Mouse (Mus musculus): Measurements from ENCODE around the gene Chp1. TPM values are rescaled to one million over a fixed set of nuclear protein-coding genes. Genes with fewer than 3 reads are reported as not detected.
"Not testable (repeated sequence)": the region's sequence is repeated elsewhere in the genome, so short reads cannot be mapped to it uniquely, and the experiment has no call there.

Chp1 gene
- polyA plus RNA-seq, 1 experiment from 2014 or later, result 58.4 TPM

DNA sequence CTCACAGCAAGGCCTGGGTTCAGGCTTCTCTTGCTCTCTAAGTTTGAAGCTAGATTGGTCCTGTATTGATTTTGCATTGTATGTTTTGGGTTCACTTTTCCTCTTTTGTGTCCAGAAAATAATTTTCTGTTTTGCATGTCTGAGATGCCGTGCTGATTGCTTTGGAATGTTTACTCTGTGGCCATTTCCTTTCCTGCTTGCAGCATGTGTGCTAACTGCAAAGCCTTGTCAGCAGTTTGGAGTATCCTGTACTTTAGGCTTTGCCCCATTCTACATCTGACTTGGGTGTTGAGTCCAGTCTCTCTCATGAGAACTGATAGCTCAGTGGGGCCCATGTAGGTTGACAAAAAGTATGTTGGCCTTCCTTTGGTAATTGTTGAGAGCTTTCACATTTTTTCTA lies 55.0 kb downstream of the Chp1 start:
- Histone ChIP-seq H3K36me3 (ENCODE audit: control insufficient read depth, insufficient read depth, low read length) (peaks cover 76% of the 10 kb centered on the region), H3K9me3 (ENCODE audit: control insufficient read depth, low read length) (no peaks in the 10 kb centered on the region), H3K4me2 (replicated peaks; ENCODE audit: low read depth, low read length) (no peak overlapping the region), H3K9ac (ENCODE audit: low read depth, low read length) (no peak overlapping the region), H3K4me1 (ENCODE audit: control insufficient read depth, insufficient read depth, low read length) (no peaks in the 10 kb centered on the region), H3K4me3 (ENCODE audit: low read length) (no peak overlapping the region), H3K27ac (ENCODE audit: low read depth, low read length) (no peak overlapping the region), H3K27me3 (ENCODE audit: control insufficient read depth, insufficient read depth, low read length) (no peaks in the 10 kb centered on the region)
- ATAC-seq (ENCODE audit: low FRiP score, low TSS enrichment), result no peak
- WGBS, result 55% methylated on average over 1 of the region's 1 CpGs

DNA sequence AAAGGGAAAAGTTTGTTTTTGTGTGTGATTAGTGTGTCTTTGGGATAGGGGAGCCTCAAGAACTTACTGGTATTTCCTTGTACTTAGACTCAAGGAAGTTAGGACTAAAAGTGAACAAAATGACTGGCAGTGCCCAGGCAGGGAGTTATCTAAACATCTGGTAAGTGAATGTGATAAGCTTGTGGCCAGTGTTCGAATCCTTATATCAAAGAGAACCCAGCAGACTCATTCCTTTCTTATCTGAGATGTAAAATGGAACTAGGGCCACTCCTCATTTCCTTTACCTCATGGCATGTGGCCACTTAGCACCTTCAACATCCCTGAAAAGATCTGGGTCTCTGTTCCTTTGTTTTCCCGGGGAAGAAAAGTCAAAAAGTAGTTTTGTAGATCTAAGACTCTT lies 56.4 kb downstream of the Chp1 start:
- Histone ChIP-seq H3K36me3 (ENCODE audit: control insufficient read depth, insufficient read depth, low read length) (peaks cover 76% of the 10 kb centered on the region), H3K4me1 (ENCODE audit: control insufficient read depth, insufficient read depth, low read length) (no peaks in the 10 kb centered on the region), H3K27me3 (ENCODE audit: control insufficient read depth, insufficient read depth, low read length) (no peaks in the 10 kb centered on the region), H3K27ac (ENCODE audit: low read depth, low read length) (no peak overlapping the region), H3K4me2 (replicated peaks; ENCODE audit: low read depth, low read length) (no peak overlapping the region), H3K9ac (ENCODE audit: low read depth, low read length) (no peak overlapping the region), H3K4me3 (ENCODE audit: low read length) (no peak overlapping the region), H3K9me3 (ENCODE audit: control insufficient read depth, low read length) (no peaks in the 10 kb centered on the region)
- no peak for ATAC-seq (ENCODE audit: low FRiP score, low TSS enrichment)
- WGBS, result 78% methylated on average over 2 of the region's 2 CpGs

DNA sequence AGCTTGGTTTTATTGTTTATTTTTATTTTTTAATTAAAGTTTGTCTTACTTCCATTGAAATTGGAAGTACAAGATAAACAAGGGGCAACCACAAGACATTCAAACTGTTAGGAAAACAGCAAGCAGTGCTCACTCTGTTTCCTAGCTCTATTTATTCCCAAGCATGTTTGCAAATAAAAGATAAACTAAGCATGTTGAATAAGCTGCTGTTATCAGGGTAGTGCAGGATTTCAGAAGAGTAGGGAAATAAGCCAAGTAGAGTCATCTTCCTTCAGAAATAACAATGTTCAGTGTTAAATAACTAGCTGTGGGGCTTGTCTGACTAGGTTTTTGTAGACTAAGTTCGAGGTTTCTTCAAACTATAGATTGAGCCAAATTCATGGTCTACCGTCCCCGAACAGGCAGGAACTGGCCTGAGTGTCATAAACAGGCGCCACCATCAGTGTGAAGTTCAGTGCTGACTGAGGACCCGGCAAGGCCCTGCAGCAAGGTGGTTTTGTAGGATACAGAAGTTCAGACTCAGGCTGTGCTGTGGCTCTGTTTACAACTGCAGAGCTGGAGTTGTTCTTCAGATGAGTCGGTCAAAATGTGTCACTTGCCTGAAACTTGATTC lies 58.0 kb downstream of the Chp1 start:
- H3K9ac ChIP-seq (ENCODE audit: low read depth, low read length), result no peak overlapping the region
- no peaks in the 10 kb centered on the region for H3K4me1 ChIP-seq (ENCODE audit: control insufficient read depth, insufficient read depth, low read length)
- H3K9me3 ChIP-seq (ENCODE audit: control insufficient read depth, low read length), result no peaks in the 10 kb centered on the region
- no peak overlapping the region for H3K4me3 ChIP-seq (ENCODE audit: low read length)
- no peak for ATAC-seq (ENCODE audit: low FRiP score, low TSS enrichment)
- 86% methylated on average over 6 of the region's 6 CpGs for WGBS
- no peak overlapping the region for H3K27ac ChIP-seq (ENCODE audit: low read depth, low read length)
- H3K4me2 ChIP-seq (replicated peaks; ENCODE audit: low read depth, low read length), result no peak overlapping the region
- H3K27me3 ChIP-seq (ENCODE audit: control insufficient read depth, insufficient read depth, low read length), result no peaks in the 10 kb centered on the region
- peaks cover 70% of the 10 kb centered on the region for H3K36me3 ChIP-seq (ENCODE audit: control insufficient read depth, insufficient read depth, low read length)

DNA sequence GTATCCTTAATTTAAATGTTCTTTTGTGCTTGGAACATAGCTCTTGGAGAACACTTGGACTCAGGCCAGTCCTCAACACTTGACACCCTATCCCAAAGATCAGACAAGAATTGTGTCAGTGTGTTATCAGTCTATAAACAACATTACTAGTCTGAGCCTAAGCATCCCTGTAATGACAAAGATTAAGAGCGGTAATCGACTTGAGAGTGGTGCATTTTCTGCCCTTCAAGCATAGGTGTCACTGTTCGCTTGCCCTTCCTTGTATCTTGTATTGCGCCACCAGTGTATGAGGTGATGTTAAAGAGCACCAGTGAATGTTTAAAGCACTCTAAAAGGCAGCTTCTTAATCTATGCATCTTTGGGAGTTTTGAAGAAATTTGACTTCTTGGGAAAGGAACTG lies 59.5 kb downstream of the Chp1 start:
- WGBS, result 92% methylated on average over 4 of the region's 4 CpGs
- H3K36me3 ChIP-seq (ENCODE audit: control insufficient read depth, insufficient read depth, low read length), result peaks cover 67% of the 10 kb centered on the region
- no peak for ATAC-seq (ENCODE audit: low FRiP score, low TSS enrichment)

DNA sequence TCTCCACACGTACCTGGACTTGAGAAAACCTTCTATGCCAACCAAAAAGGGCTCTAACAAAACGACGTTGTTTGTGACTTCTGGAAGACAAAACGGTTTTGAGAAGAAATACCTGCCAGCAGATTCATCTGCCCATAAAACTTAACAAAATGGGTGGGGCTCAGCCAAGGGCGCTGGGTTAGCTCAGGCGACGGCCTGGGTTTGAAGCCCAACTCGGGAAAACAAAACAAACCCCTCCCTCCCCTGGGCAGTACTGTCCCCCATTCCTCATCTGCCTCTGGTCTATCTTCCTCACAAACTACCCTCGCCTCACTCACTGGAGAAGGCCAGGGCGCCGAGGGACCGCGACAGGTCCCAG lies 70.3 kb downstream of the Chp1 start:
- peaks cover 3% of the 10 kb centered on the region; the same call in 1 of the 2 replicates for H3K36me3 ChIP-seq (ENCODE audit: control insufficient read depth, insufficient read depth, low read length)
- peak overlapping the region; percentile 0; the same call in 1 of the 2 replicates for H3K27ac ChIP-seq (ENCODE audit: low read depth, low read length)
- no peaks in the 10 kb centered on the region for H3K9me3 ChIP-seq (ENCODE audit: control insufficient read depth, low read length)
- peak overlapping the region; percentile 61 for H3K4me3 ChIP-seq (ENCODE audit: low read length)
- H3K27me3 ChIP-seq (ENCODE audit: control insufficient read depth, insufficient read depth, low read length), result no peaks in the 10 kb centered on the region
- peaks cover 16% of the 10 kb centered on the region for H3K4me1 ChIP-seq (ENCODE audit: control insufficient read depth, insufficient read depth, low read length)
- ATAC-seq (ENCODE audit: low FRiP score, low TSS enrichment), result no peak
- peak overlapping the region; percentile 72 for H3K9ac ChIP-seq (ENCODE audit: low read depth, low read length)
- WGBS, result under 1% methylated on average over 13 of the region's 13 CpGs
- peak overlapping the region; percentile 62 for H3K4me2 ChIP-seq (replicated peaks; ENCODE audit: low read depth, low read length)

More for the DNA sequence above, 59.5 kb downstream of the Chp1 start:
- Histone ChIP-seq H3K4me1 (ENCODE audit: control insufficient read depth, insufficient read depth, low read length) (no peaks in the 10 kb centered on the region), H3K9ac (ENCODE audit: low read depth, low read length) (no peak overlapping the region), H3K9me3 (ENCODE audit: control insufficient read depth, low read length) (no peaks in the 10 kb centered on the region), H3K27ac (ENCODE audit: low read depth, low read length) (no peak overlapping the region), H3K4me2 (replicated peaks; ENCODE audit: low read depth, low read length) (no peak overlapping the region), H3K4me3 (ENCODE audit: low read length) (no peak overlapping the region), H3K27me3 (ENCODE audit: control insufficient read depth, insufficient read depth, low read length) (no peaks in the 10 kb centered on the region)

DNA sequence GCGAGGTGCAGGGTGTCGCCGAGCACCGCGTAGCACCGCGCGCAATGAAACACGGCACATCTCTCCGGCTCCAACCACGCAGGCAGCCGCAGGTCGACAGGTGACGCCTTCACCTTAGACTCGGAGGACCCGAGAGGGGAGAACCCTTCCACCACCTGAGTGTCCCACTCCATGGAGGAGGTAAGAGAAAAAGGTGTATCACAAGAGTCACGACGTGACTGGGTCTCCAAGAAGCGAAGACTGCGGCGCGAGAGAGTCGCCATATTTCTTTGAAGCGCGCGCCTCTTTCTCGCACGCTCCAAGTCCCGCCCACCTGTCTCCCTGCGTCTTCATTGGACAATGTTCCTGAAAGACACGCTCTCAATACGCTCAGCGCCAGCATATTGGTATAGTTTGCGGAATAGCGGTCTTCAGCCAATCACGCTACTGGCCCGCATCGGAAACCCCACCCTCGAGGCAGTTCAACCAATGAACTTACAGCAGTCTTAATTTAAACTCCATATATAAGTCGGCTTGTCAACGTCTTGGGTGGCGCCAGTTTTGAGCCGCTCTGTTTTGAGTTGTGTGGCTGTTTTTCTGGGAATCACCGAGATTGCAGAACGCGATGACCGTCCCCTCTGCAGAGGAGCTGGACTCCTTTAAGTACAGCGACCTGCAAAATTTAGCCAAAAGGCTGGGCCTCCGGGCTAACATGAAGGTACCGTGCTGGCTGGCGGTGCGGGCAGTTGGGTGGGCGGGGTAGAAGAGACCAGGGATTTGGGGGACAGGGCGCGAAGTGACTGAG lies 70.9 kb downstream of the Chp1 start, which contains the start of the genes Nusap1 and Oip5:
TSS of gene Nusap1 (plus strand) at position 100 of the 784 bp plus-strand sequence.
TSS of gene Oip5 (minus strand) at position 271 of the 784 bp plus-strand sequence.
- WGBS, result under 1% methylated on average over 55 of the region's 55 CpGs
- peak within 1 kb of the TSS; percentile 61 for H3K4me3 ChIP-seq (ENCODE audit: low read length)
- H3K9ac ChIP-seq (ENCODE audit: low read depth, low read length), result peak within 1 kb of the TSS; percentile 72
- ATAC-seq (ENCODE audit: low FRiP score, low TSS enrichment), result peak; percentile 100
- peak within 1 kb of the TSS; percentile 9; the same call in 1 of the 2 replicates for H3K27ac ChIP-seq (ENCODE audit: low read depth, low read length)
- H3K9me3 ChIP-seq (ENCODE audit: control insufficient read depth, low read length), result no peaks in the 10 kb centered on the region
- H3K27me3 ChIP-seq (ENCODE audit: control insufficient read depth, insufficient read depth, low read length), result no peaks in the 10 kb centered on the region
- H3K36me3 ChIP-seq (ENCODE audit: control insufficient read depth, insufficient read depth, low read length), result peaks cover 3% of the 10 kb centered on the region; the same call in 1 of the 2 replicates
- peak within 1 kb of the TSS; percentile 70 for H3K4me2 ChIP-seq (replicated peaks; ENCODE audit: low read depth, low read length)
- H3K4me1 ChIP-seq (ENCODE audit: control insufficient read depth, insufficient read depth, low read length), result peaks cover 16% of the 10 kb centered on the region

DNA sequence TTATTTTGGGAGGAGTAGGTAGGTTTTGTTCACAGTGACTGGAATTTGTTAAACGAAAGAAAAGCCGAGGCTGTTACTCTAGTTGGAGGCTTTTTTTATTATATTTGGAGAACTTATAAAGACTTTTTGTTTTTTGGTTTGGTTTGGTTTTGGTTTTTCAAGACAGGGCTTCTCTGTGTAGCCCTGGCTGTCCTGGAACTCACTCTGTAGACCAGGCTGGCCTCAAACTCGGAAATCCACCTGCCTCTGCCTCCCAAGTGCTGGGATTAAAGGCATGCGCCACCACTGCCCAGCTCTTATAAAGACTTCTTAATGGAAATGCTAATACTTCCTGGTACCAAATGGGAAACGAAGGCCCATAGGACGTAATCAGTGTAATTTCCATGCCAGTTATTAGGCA lies 71.5 kb downstream of the Chp1 start:
- ATAC-seq (ENCODE audit: low FRiP score, low TSS enrichment), result not testable (repeated sequence)
- peak overlapping the region; percentile 51 for H3K9ac ChIP-seq (ENCODE audit: low read depth, low read length)
- WGBS, result 11% methylated on average over 6 of the region's 6 CpGs

DNA sequence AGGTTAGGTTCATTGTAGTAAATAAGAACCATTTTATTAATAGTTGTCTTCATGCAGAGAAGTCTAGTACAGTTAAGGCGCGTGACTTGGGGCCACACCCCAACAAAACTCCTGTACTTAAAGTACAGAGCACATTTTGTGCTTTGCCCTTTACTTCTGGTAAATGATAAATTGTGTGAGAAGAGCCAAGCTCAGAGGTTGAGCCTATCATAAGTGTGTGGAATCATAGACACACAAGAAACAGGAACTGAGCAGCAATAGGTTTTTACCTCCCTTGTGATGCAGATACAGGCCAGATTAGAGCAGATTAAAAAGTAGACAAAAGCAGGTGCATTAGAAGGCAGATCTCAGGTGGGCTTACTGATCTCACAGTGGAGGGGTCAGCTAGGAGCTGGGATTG lies 73.8 kb downstream of the Chp1 start:
- Histone ChIP-seq H3K4me1 (ENCODE audit: control insufficient read depth, insufficient read depth, low read length) (peaks cover 16% of the 10 kb centered on the region), H3K27ac (ENCODE audit: low read depth, low read length) (no peak overlapping the region), H3K4me3 (ENCODE audit: low read length) (no peak overlapping the region), H3K36me3 (ENCODE audit: control insufficient read depth, insufficient read depth, low read length) (peaks cover 16% of the 10 kb centered on the region; the same call in 1 of the 2 replicates), H3K9me3 (ENCODE audit: control insufficient read depth, low read length) (no peaks in the 10 kb centered on the region), H3K4me2 (replicated peaks; ENCODE audit: low read depth, low read length) (no peak overlapping the region; the same call in 1 of the 2 replicates), H3K9ac (ENCODE audit: low read depth, low read length) (no peak overlapping the region), H3K27me3 (ENCODE audit: control insufficient read depth, insufficient read depth, low read length) (no peaks in the 10 kb centered on the region)
- no peak for ATAC-seq (ENCODE audit: low FRiP score, low TSS enrichment)
- 96% methylated on average over 2 of the region's 2 CpGs for WGBS

More for the DNA sequence above, 71.5 kb downstream of the Chp1 start:
- not testable (repeated sequence) for H3K27me3 ChIP-seq (ENCODE audit: control insufficient read depth, insufficient read depth, low read length); H3K9me3 ChIP-seq (ENCODE audit: control insufficient read depth, low read length); H3K36me3 ChIP-seq (ENCODE audit: control insufficient read depth, insufficient read depth, low read length)
- 0 out of 2 replicates have a peak overlapping the region, but pooled peaks have one; percentile 9 for H3K27ac ChIP-seq (ENCODE audit: low read depth, low read length)
- peak overlapping the region; percentile 70 for H3K4me2 ChIP-seq (replicated peaks; ENCODE audit: low read depth, low read length)
- peak overlapping the region; percentile 61 for H3K4me3 ChIP-seq (ENCODE audit: low read length)
- H3K4me1 ChIP-seq (ENCODE audit: control insufficient read depth, insufficient read depth, low read length), result peaks cover 16% of the 10 kb centered on the region

Data from kidney, embryonic 14.5 days (tissue).